Mouse (Mus musculus): Measurements from ENCODE around the gene AU040320.

DNA sequence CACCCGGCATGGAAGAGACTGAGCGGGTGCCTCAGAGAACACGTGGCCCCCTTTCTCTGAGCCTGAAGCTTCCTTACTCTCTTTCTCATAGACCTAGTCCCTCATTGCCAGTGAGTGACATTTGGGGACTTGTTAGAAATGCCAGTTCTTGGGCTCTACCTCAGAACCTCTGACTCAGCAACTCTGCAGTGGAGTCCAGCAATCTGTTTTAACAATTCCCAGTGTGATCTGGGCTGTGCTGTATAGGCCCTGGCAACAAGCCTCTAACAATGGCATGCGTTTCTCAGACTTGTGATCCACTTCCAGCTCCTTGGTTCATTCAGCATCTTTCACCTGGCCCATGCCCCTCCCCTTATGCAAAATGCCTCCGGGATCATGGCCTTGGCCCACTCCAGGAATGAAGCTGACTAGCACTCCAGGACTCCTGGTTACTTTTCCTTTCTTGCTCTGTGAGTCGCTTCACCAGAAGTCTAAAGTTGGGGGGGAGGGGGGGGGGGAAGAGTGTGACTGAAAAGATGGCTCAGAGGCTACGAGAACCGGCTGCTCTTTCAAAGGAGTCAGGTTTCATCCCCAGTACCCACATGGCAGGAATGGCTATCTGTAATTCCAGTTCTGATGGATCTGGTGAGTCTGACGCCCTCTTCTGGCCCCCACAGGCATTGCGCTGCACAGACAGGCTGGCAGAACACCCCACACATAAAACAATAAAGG lies 13.2 kb upstream of the AU040320 start:
- TF ChIP-seq CTCF (IDR thresholded peaks at IDR 0.05; ENCODE audit: extremely low read depth, insufficient read depth, low read length) (peak; percentile 33; the same call in 1 of the 2 replicates), POLR2A (IDR thresholded peaks at IDR 0.05; ENCODE audit: extremely low read depth, insufficient read depth, low read length) (no peak)

All from cortical plate, adult 2 months (tissue).